Mouse (Mus musculus) macrophage (primary cell): ENCODE results near the gene U2af1. TPM values are rescaled to one million over a fixed set of nuclear protein-coding genes. Genes with fewer than 3 reads are reported as not detected.

ENCODE experiments used
- H3K27ac ChIP-seq: fragments of 350-480 bp; formaldehyde crosslinking; 2 replicates; pipeline ENCODE4 v1.9.0; 2021
- H3K36me3 ChIP-seq: fragments of 350-480 bp; formaldehyde crosslinking; 2 replicates; pipeline ENCODE4 v1.9.0; 2021; ENCODE audit errors: inconsistent target
- H3K4me3 ChIP-seq: fragments of 350-480 bp; formaldehyde crosslinking; 2 replicates; pipeline ENCODE4 v1.9.0; 2021; ENCODE audit errors: inconsistent target
- H3K79me2 ChIP-seq: fragments of 350-480 bp; formaldehyde crosslinking; 2 replicates; pipeline ENCODE4 v1.9.0; 2021; ENCODE audit errors: inconsistent target
- WGBS: methylation state at CpG from one replicate; pipeline ENCODE4 v1.1.7; 2026; ENCODE audit warnings: inconsistent platforms; ENCODE audit not compliant: missing documents; 5-methylcytosine and 5-hydroxymethylcytosine counted together
- polyA plus RNA-seq: library from polyadenylated mRNA; stranded (reverse); fragments of 250-400 nt; gene quantifications from 3 replicates; pipeline ENCODE4 v1.2.4, GENCODE M21; 2018; ENCODE audit warnings: inconsistent platforms

Gene U2af1
- polyA plus RNA-seq, 1 experiment from 2014 or later = 87.3 TPM

DNA sequence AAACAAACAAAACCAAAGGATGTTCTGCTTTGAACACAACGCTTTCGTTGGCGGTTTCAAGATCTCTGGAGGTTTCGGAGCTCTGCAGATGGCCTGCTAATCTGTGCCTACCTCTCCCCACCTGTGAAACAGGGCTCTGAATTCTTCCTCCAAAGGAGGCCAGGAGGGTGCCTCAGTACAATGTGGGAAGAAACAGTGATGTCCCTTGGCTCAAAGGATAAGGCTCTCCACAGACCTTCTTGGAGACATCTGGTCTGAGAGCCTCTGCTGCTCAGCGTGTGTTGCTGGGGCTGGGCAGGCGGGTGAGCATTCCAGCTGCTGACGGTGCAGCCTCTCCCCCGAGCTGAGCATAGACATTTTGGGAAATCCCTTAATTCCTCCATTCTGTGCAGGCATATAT, 18.8 kb upstream of the U2af1 start, which contains the start of gene Cryaa:
Gene Cryaa, plus strand, starts transcription at position 301 of the 400 bp plus-strand sequence.
- Histone ChIP-seq H3K79me2 (no peaks in the 10 kb centered on the region), H3K36me3 (no peaks in the 10 kb centered on the region)
- 82% methylated on average over 8 of the region's 8 CpGs for WGBS

DNA sequence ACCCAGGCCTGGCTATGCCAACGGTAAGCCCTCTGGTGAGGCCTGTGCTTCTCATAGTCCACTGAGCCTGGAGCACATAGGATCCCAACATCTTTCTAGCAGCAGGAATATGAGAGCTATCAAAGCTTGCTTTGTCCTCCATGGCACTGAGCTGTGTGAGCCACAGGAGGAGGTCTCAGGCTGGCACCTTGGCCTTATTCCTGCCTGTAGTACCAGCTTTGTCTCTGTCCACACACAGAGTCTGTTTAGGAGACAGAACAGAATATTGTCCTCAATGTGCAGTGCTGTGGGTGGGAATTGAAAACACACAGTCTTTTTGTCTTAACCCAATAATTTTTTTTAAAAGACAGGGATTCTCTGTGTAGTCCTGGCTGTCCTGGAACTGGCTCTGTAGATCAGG, 15.7 kb upstream of the U2af1 start:
- WGBS = 82% methylated on average over 1 of the region's 1 CpGs
- H3K4me3 ChIP-seq = no peak overlapping the region

More for the DNA sequence above, 18.8 kb upstream of the U2af1 start, which contains the start of gene Cryaa:
- no peak within 1 kb of the TSS for H3K4me3 ChIP-seq
- no peak within 1 kb of the TSS for H3K27ac ChIP-seq

DNA sequence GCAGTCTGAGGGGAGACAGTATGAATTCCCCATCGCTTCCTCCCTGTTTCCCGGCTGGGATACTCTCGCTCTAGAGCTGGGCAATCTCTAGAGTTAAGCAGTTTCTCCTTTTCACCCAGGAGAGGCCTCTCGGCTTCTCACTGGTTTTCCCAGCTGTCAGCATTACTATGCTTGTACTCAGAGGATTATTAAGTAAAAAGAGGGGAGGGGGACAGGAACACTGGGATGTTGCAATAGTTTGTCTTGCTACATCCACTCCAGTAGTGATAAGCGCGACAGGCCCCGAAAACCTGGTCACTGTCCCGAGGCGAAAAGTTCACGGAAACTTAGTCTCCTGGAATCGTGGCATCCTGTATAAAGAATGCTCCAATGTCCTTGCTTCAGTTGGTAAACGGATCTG, 13.6 kb upstream of the U2af1 start:
- Histone ChIP-seq H3K27ac (no peak overlapping the region), H3K4me3 (no peak overlapping the region), H3K36me3 (no peaks in the 10 kb centered on the region), H3K79me2 (no peaks in the 10 kb centered on the region)
- WGBS = 73% methylated on average over 10 of the region's 12 CpGs

More for the DNA sequence above, 15.7 kb upstream of the U2af1 start:
- Histone ChIP-seq H3K36me3 (no peaks in the 10 kb centered on the region), H3K79me2 (no peaks in the 10 kb centered on the region), H3K27ac (no peak overlapping the region)

DNA sequence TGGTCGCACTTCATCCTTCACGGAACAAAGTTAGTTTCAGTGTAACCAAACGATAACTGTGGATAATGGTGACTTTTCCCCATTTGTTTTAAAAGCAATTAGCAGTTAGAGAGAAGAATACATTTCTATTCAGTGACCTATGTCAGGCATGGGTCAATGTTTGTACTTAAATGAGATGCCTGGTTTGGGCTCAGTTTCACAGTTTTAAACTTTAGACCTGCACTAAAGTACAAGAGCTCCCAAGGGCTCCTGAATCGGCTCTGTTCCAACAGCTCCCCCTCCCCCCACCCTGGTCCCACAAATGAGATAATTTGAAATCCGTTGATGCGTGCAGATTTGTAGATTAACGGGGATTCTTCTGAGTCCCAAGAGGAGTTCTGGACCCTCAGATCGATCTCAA, 13.0 kb upstream of the U2af1 start:
- Histone ChIP-seq H3K36me3 (no peaks in the 10 kb centered on the region), H3K79me2 (no peaks in the 10 kb centered on the region), H3K4me3 (no peak overlapping the region), H3K27ac (no peak overlapping the region)
- 97% methylated on average over 8 of the region's 8 CpGs for WGBS

DNA sequence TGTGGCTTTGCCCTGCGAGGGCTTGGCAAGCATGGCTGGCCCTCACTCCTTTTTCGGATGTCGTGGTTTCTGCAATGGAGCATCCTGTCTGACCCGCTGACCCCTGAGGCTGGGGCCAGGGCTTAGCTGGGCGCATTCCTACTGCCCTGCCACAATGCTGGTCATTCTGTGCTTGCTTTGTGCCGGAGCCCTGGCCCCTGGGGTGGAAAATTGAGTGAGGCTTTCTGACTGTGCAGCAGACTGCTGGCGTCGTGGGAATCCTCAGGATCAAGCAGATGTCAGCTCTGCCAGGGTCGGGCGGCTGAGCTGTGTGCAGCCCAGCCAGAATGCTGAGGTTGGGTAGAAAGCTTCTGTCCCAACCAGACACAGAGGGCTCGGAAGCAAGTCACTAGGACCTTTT, 11.5 kb upstream of the U2af1 start:
- 85% methylated on average over 11 of the region's 11 CpGs for WGBS
- Histone ChIP-seq H3K4me3 (no peak overlapping the region), H3K79me2 (no peaks in the 10 kb centered on the region), H3K27ac (no peak overlapping the region), H3K36me3 (no peaks in the 10 kb centered on the region)

DNA sequence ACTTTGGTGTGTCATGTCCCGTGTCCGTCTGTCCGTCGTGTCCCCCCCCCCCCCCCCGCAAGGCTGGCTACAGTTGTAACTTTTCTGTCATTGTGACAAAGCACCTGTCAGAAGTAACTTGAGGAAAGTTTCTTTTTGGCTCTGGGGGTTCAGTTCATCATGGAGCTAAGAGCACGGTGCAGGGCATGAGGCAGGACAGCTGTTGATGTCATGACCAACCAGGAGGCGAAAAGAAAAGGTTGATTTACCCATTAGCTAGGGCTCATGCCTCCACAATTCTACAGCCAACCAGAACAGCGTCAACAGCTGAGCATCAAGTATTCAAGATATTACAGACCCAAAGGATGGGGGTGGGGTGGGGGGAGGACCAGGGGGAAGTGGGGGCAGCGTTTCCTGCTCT, 9.6 kb upstream of the U2af1 start:
- Histone ChIP-seq H3K27ac (no peak overlapping the region), H3K4me3 (no peak overlapping the region), H3K36me3 (no peaks in the 10 kb centered on the region), H3K79me2 (no peaks in the 10 kb centered on the region)
- WGBS = 55% methylated on average over 8 of the region's 9 CpGs

- H3K79me2 ChIP-seq = no peaks in the 10 kb centered on the region
- H3K27ac ChIP-seq = no peak overlapping the region
- H3K36me3 ChIP-seq = no peaks in the 10 kb centered on the region
- 0% methylated on average over 4 of the region's 4 CpGs for WGBS
- H3K4me3 ChIP-seq = no peak overlapping the region
Measured at GRCm38 (mm10) chr17:31664760-31665159, 6.1 kb upstream of the U2af1 start.

- Histone ChIP-seq H3K36me3 (no peaks in the 10 kb centered on the region), H3K27ac (no peak overlapping the region), H3K4me3 (no peak overlapping the region), H3K79me2 (peaks cover 4% of the 10 kb centered on the region)
Measured at GRCm38 (mm10) chr17:31662855-31663254, 4.2 kb upstream of the U2af1 start.

GRCm38 (mm10) chr17:31660661-31661250, 2.1 kb upstream of the U2af1 start:
- peaks cover 25% of the 10 kb centered on the region for H3K79me2 ChIP-seq
- H3K4me3 ChIP-seq = no peak overlapping the region
- no peaks in the 10 kb centered on the region for H3K36me3 ChIP-seq
- WGBS = 87% methylated on average over 8 of the region's 8 CpGs
- H3K27ac ChIP-seq = no peak overlapping the region

DNA sequence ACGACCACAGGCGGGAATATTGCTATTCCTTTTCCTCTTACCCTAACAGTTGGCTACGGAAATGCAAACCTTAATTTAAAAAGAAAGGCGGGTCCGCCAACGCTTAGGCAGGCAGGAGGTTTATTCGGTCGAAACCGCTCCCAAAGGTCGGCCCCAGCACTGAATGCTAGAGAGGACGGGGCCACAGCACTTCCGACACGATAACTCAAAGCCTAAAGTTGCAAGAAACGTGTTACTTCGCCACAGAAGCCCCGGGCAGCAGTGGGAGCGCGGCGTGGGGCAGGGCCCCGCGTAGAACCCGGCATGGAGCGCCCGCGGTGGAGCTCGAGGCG, 590 bp downstream of the U2af1 start:
- Histone ChIP-seq H3K36me3 (peaks cover 19% of the 10 kb centered on the region), H3K79me2 (peaks cover 51% of the 10 kb centered on the region), H3K27ac (peak overlapping the region; percentile 64), H3K4me3 (peak overlapping the region; percentile 88)
- WGBS = under 1% methylated on average over 27 of the region's 27 CpGs

GRCm38 (mm10) chr17:31657141-31657983, 1.3 kb downstream of the U2af1 start:
- peaks cover 59% of the 10 kb centered on the region for H3K79me2 ChIP-seq
- H3K27ac ChIP-seq = peak overlapping the region; percentile 64
- 44% methylated on average over 12 of the region's 12 CpGs for WGBS
- peaks cover 26% of the 10 kb centered on the region for H3K36me3 ChIP-seq
- peak overlapping the region; percentile 88 for H3K4me3 ChIP-seq

DNA sequence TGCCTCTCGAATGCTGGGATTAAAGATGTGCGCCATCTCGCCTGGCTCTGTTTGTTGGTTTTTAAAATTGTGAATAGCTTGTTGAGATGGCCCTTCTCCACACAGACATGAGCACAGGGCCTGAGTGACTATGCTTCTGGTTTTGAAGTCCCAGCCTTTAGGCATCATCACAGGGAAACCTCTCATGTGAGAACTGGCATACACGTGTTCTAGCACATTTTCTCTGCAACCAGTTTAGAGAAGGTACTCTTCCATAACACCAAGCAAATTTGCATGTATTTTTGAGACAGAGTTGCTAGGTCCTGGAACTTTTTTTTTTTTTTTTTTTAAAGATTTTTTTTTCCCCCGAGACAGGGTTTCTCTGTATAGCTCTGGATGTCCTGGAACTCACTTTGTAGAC, 2.0 kb downstream of the U2af1 start:
- 75% methylated on average over 5 of the region's 5 CpGs for WGBS
- Histone ChIP-seq H3K4me3 (no peak overlapping the region; the same call in 1 of the 2 replicates), H3K27ac (no peak overlapping the region), H3K36me3 (peaks cover 33% of the 10 kb centered on the region), H3K79me2 (peaks cover 66% of the 10 kb centered on the region)

DNA sequence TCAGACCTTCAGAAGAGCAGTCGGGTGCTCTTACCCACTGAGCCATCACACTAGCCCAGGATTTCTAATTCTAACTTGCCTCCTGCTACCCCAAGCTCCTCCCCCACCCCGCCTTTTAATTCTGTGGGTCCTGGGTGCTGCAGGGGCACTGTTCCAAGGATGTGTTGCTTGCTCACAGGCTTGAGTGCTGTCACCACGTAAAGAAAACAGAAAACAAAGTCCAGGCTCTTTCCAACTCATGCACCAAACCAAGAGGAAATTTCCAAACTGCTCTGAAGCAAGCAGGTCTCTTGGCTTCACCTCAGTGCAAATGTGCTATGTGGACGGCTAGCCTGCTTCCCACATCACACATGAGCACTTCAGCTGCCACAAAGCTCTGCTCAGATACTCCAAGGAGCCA, 3.3 kb downstream of the U2af1 start:
- H3K27ac ChIP-seq = no peak overlapping the region
- 80% methylated on average over 4 of the region's 4 CpGs for WGBS
- H3K36me3 ChIP-seq = peaks cover 46% of the 10 kb centered on the region
- H3K4me3 ChIP-seq = no peak overlapping the region
- H3K79me2 ChIP-seq = peaks cover 77% of the 10 kb centered on the region

DNA sequence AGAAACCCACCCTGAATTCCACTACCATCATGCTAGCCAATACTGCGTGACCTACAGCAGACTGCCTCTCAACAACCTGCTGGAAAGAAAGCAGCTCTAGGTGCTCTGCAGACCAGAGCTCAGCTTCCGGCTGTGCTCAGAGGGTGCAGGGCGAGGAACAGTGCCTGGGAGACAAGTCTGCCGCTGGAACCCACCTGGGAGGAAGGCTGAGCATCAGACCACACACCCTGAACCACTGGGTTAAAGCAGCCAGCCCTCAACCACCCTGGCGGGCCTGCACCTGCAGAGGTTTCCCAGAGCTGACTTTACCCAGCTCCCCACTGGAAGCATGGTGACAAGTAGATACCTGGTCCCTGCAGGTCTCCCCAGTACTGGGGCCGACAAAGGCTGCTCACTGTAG, 5.4 kb downstream of the U2af1 start:
- Histone ChIP-seq H3K36me3 (peaks cover 67% of the 10 kb centered on the region), H3K4me3 (no peak overlapping the region), H3K27ac (no peak overlapping the region), H3K79me2 (peaks cover 77% of the 10 kb centered on the region)
- 91% methylated on average over 6 of the region's 6 CpGs for WGBS

DNA sequence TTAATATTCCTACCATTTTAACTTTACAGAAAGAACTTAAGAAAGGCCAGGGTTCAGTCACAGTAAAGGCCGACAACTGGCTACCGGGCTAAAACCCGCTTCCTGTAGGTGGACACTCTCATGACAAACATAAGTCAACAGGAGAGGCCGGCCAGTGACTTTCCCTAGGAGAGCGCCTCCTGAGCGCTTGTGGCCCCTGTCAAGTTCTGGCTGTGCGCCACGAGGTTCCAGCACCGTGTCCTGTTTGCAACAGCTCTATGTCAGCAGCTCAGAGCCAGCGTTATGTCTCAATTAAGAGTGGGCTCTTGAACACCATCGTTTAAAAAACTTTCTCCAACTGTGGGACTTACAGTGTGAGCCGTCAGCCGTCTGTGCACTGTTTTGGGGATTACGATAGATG, 6.5 kb downstream of the U2af1 start:
- H3K36me3 ChIP-seq = peaks cover 78% of the 10 kb centered on the region
- peaks cover 66% of the 10 kb centered on the region for H3K79me2 ChIP-seq
- WGBS = 89% methylated on average over 14 of the region's 14 CpGs
- no peak overlapping the region for H3K27ac ChIP-seq
- no peak overlapping the region for H3K4me3 ChIP-seq
